Mouse (Mus musculus): ENCODE measurements around the gene Troap. TPM values are rescaled to one million over a fixed set of nuclear protein-coding genes. Genes with fewer than 3 reads are reported as not detected.

Troap gene
- total and polyA plus RNA-seq, 3 experiments: 22.3 to 73.9 (median 58.2) TPM

- Histone ChIP-seq H3K4me3 (ENCODE audit: low read depth, low read length) (peak overlapping the region; percentile 87; the same call in 1 of the 2 replicates), H3K4me1 (ENCODE audit: insufficient read depth, low read depth, low read length) (peaks cover 40% of the 10 kb centered on the region), H3K27me3 (ENCODE audit: insufficient read depth, low read length) (no peaks in the 10 kb centered on the region), H3K36me3 (replicated peaks) (peaks cover 52% of the 10 kb centered on the region), H3K9me3 (replicated peaks) (no peaks in the 10 kb centered on the region)
- DNase-seq (ENCODE audit: low spot score): peak; percentile 65
- ATAC-seq (ENCODE audit: extremely low read depth, insufficient number of reproducible peaks, low FRiP score, poor library complexity, severe bottlenecking): peak; percentile 25
- TF ChIP-seq POLR2AphosphoS5 (IDR thresholded peaks at IDR 0.05; ENCODE audit: insufficient replicate concordance, low read depth, low read length): no peak
- no peak for TF ChIP-seq GATA1 (IDR thresholded peaks at IDR 0.05; ENCODE audit: borderline replicate concordance, low read length)
- no peak for TF ChIP-seq TAL1 (conservative IDR thresholded peaks at IDR 0.05; ENCODE audit: low read depth, low read length)
- TF ChIP-seq CTCF (IDR thresholded peaks at IDR 0.05; ENCODE audit: low read depth, low read length): no peak
- no peak for TF ChIP-seq GATA2 (IDR thresholded peaks at IDR 0.05; ENCODE audit: borderline replicate concordance, low read depth, low read length)
Observed at GRCm38 (mm10) chr15:99033498-99034270, 40.7 kb upstream of the Troap start.

- no peak overlapping the region for H3K4me3 ChIP-seq (ENCODE audit: low read depth, low read length)
- no peak for ATAC-seq (ENCODE audit: extremely low read depth, insufficient number of reproducible peaks, low FRiP score, poor library complexity, severe bottlenecking)
- peaks cover 65% of the 10 kb centered on the region for H3K36me3 ChIP-seq (replicated peaks)
- no peaks in the 10 kb centered on the region for H3K27me3 ChIP-seq (ENCODE audit: insufficient read depth, low read length)
- no peak for DNase-seq (ENCODE audit: low spot score)
- TF ChIP-seq CTCF (IDR thresholded peaks at IDR 0.05; ENCODE audit: low read depth, low read length) (no peak), GATA2 (IDR thresholded peaks at IDR 0.05; ENCODE audit: borderline replicate concordance, low read depth, low read length) (no peak), GATA1 (IDR thresholded peaks at IDR 0.05; ENCODE audit: borderline replicate concordance, low read length) (no peak), TAL1 (conservative IDR thresholded peaks at IDR 0.05; ENCODE audit: low read depth, low read length) (no peak), POLR2AphosphoS5 (IDR thresholded peaks at IDR 0.05; ENCODE audit: insufficient replicate concordance, low read depth, low read length) (no peak)
- peaks cover 41% of the 10 kb centered on the region for H3K4me1 ChIP-seq (ENCODE audit: insufficient read depth, low read depth, low read length)
- no peaks in the 10 kb centered on the region for H3K9me3 ChIP-seq (replicated peaks)
Observed at GRCm38 (mm10) chr15:99035431-99035830, 38.9 kb upstream of the Troap start.

- Histone ChIP-seq H3K36me3 (replicated peaks) (peaks cover 65% of the 10 kb centered on the region), H3K4me3 (ENCODE audit: low read depth, low read length) (no peak overlapping the region), H3K27me3 (ENCODE audit: insufficient read depth, low read length) (no peaks in the 10 kb centered on the region; the same call in 1 of the 2 replicates), H3K9me3 (replicated peaks) (no peaks in the 10 kb centered on the region), H3K4me1 (ENCODE audit: insufficient read depth, low read depth, low read length) (peaks cover 41% of the 10 kb centered on the region)
- no peak for TF ChIP-seq POLR2AphosphoS5 (IDR thresholded peaks at IDR 0.05; ENCODE audit: insufficient replicate concordance, low read depth, low read length)
- no peak for TF ChIP-seq GATA1 (IDR thresholded peaks at IDR 0.05; ENCODE audit: borderline replicate concordance, low read length)
- TF ChIP-seq TAL1 (conservative IDR thresholded peaks at IDR 0.05; ENCODE audit: low read depth, low read length): no peak
- no peak for TF ChIP-seq GATA2 (IDR thresholded peaks at IDR 0.05; ENCODE audit: borderline replicate concordance, low read depth, low read length)
- TF ChIP-seq CTCF (IDR thresholded peaks at IDR 0.05; ENCODE audit: low read depth, low read length): no peak
- no peak for DNase-seq (ENCODE audit: low spot score)
- ATAC-seq (ENCODE audit: extremely low read depth, insufficient number of reproducible peaks, low FRiP score, poor library complexity, severe bottlenecking): no peak
Observed at GRCm38 (mm10) chr15:99036249-99036905, 38.0 kb upstream of the Troap start.

- H3K27me3 ChIP-seq (ENCODE audit: insufficient read depth, low read length): peaks cover 7% of the 10 kb centered on the region; the same call in 1 of the 2 replicates
- H3K36me3 ChIP-seq (replicated peaks): peaks cover 54% of the 10 kb centered on the region
- no peak for TF ChIP-seq GATA1 (IDR thresholded peaks at IDR 0.05; ENCODE audit: borderline replicate concordance, low read length)
- TF ChIP-seq GATA2 (IDR thresholded peaks at IDR 0.05; ENCODE audit: borderline replicate concordance, low read depth, low read length): no peak
- TF ChIP-seq CTCF (IDR thresholded peaks at IDR 0.05; ENCODE audit: low read depth, low read length): no peak
- no peak for TF ChIP-seq POLR2AphosphoS5 (IDR thresholded peaks at IDR 0.05; ENCODE audit: insufficient replicate concordance, low read depth, low read length)
- no peak for TF ChIP-seq TAL1 (conservative IDR thresholded peaks at IDR 0.05; ENCODE audit: low read depth, low read length)
- ATAC-seq (ENCODE audit: extremely low read depth, insufficient number of reproducible peaks, low FRiP score, poor library complexity, severe bottlenecking) (no peak), DNase-seq (ENCODE audit: low spot score) (no peak)
- H3K4me3 ChIP-seq (ENCODE audit: low read depth, low read length): no peak overlapping the region
- no peaks in the 10 kb centered on the region for H3K9me3 ChIP-seq (replicated peaks)
- H3K4me1 ChIP-seq (ENCODE audit: insufficient read depth, low read depth, low read length): peaks cover 31% of the 10 kb centered on the region
Observed at GRCm38 (mm10) chr15:99038025-99038424, 36.4 kb upstream of the Troap start.

GRCm38 (mm10) chr15:99038797-99039196, 35.6 kb upstream of the Troap start:
- H3K36me3 ChIP-seq (replicated peaks): peaks cover 51% of the 10 kb centered on the region

GRCm38 (mm10) chr15:99039306-99039705, 35.1 kb upstream of the Troap start:
- TF ChIP-seq GATA1 (IDR thresholded peaks at IDR 0.05; ENCODE audit: borderline replicate concordance, low read length): no peak
- TF ChIP-seq GATA2 (IDR thresholded peaks at IDR 0.05; ENCODE audit: borderline replicate concordance, low read depth, low read length): no peak
- H3K4me1 ChIP-seq (ENCODE audit: insufficient read depth, low read depth, low read length): peaks cover 21% of the 10 kb centered on the region
- ATAC-seq (ENCODE audit: extremely low read depth, insufficient number of reproducible peaks, low FRiP score, poor library complexity, severe bottlenecking) (no peak; the same call in 1 of the 2 replicates), DNase-seq (ENCODE audit: low spot score) (no peak)
- peaks cover 15% of the 10 kb centered on the region for H3K27me3 ChIP-seq (ENCODE audit: insufficient read depth, low read length)
- H3K9me3 ChIP-seq (replicated peaks): no peaks in the 10 kb centered on the region
- H3K36me3 ChIP-seq (replicated peaks): peaks cover 48% of the 10 kb centered on the region
- H3K4me3 ChIP-seq (ENCODE audit: low read depth, low read length): no peak overlapping the region

More at GRCm38 (mm10) chr15:99038797-99039196, 35.6 kb upstream of the Troap start:
- TF ChIP-seq TAL1 (conservative IDR thresholded peaks at IDR 0.05; ENCODE audit: low read depth, low read length): no peak
- TF ChIP-seq CTCF (IDR thresholded peaks at IDR 0.05; ENCODE audit: low read depth, low read length): no peak
- DNase-seq (ENCODE audit: low spot score): no peak
- Histone ChIP-seq H3K9me3 (replicated peaks) (no peaks in the 10 kb centered on the region), H3K4me1 (ENCODE audit: insufficient read depth, low read depth, low read length) (peaks cover 23% of the 10 kb centered on the region), H3K4me3 (ENCODE audit: low read depth, low read length) (no peak overlapping the region), H3K27me3 (ENCODE audit: insufficient read depth, low read length) (peaks cover 12% of the 10 kb centered on the region)
- no peak for ATAC-seq (ENCODE audit: extremely low read depth, insufficient number of reproducible peaks, low FRiP score, poor library complexity, severe bottlenecking)
